10 mouse cellular contexts compared by ENCODE assay signal in the genomic region with DNA sequence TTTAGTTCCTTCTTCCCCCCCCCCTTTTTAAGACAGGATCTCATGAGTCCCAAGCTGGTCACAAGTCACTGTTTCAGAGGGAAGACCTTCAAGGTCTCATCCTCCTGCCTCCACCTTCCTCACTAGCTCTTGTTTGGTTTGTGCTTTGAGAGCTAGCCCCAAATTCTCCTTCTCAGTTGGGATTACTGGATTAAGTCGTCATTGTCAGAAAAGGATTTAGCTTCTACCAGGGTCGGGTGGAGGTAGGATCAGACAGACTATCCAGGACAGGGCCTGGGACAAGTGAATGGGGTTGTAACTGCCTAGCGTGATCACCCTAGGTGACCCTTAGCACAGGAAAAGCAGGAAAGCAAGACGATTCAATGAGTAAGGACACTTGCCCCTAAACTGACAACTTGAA. TPM values are rescaled to one million over a fixed set of nuclear protein-coding genes. Genes with fewer than 3 reads are reported as not detected.
A peak's percentile ranks its signal among the peaks of the same experiment; 100 is the strongest.
DNase-seq lines count a peak whose midpoint lies in the region; ATAC-seq and TF ChIP-seq lines count a peak whose summit lies in the region.
"Had no signal": no experiment of that assay in that cellular context is flagged by ENCODE, and none has a peak within 500 bp of the region (broad histone marks: within the 10 kb centered on the region; RNA-seq: fewer than 3 reads in every experiment).

No protein-coding gene starts in this region.

- dilution Hi-C loops in CH12.LX (cut with MboI; ENCODE audit: extremely low pct_ligation_motif_present, extremely low pct_unique_long_range_greater_than_20kb, low sequenced_read_pairs), result no loop called here

- H3K4me1 ChIP-seq in heart, adult 2 months (ENCODE audit: control insufficient read depth, insufficient read depth, low read length), result peaks cover 5% of the 10 kb centered on the region; the same call in 1 of the 2 replicates
- peaks cover 6 to 31% of the 10 kb centered on the region in 2 experiments; a peak in 3 of 4 replicates for H3K4me1 ChIP-seq in CH12.LX (ENCODE audit: control insufficient read depth in 1 of 2, insufficient read depth in 2 of 2)
- peaks cover 30% of the 10 kb centered on the region for H3K4me1 ChIP-seq in forebrain, embryonic 15.5 days
- peaks cover 39% of the 10 kb centered on the region for H3K4me1 ChIP-seq in liver, embryonic 13.5 days (replicated peaks)
- H3K4me1 ChIP-seq in cerebellum, adult 2 months (ENCODE audit: control insufficient read depth, insufficient read depth, low read length), result no peaks in the 10 kb centered on the region

- H3K4me3 ChIP-seq in heart, adult 2 months, result no peak overlapping the region
- peak overlapping the region; percentile 75 to 90 (median 87) for H3K4me3 ChIP-seq in CH12.LX (replicated peaks in 1 of 3; ENCODE audit: low read depth in 2 of 3, low read length in 2 of 3, poor library complexity in 1 of 3)
- no peak overlapping the region for H3K4me3 ChIP-seq in forebrain, embryonic 15.5 days
- peak overlapping the region; percentile 91 for H3K4me3 ChIP-seq in liver, embryonic 13.5 days (replicated peaks)
- no peak overlapping the region for H3K4me3 ChIP-seq in cerebellum, adult 2 months (replicated peaks; ENCODE audit: insufficient read depth, low read depth, low read length)

- peak; percentile 74 for DNase-seq in heart, adult 11 months
- DNase-seq in heart, adult 2 months, result no peak
- no peak for DNase-seq in CH12.LX (ENCODE audit: extremely low read depth)
- DNase-seq in liver, embryonic 13.5 days, result no peak
- DNase-seq in spleen, postnatal 10 days (ENCODE audit: low spot score in 2 of 2), result no peak
- no peak for DNase-seq in cerebellum, adult 2 months
- no peak for DNase-seq in left cerebral cortex, postnatal 10 days (ENCODE audit: extremely low spot score in 1 of 2, low spot score in 2 of 2)
- DNase-seq: thymus, adult 2 months had no signal

- H3K27ac ChIP-seq in heart, adult 2 months, result no peak overlapping the region
- H3K27ac ChIP-seq in CH12.LX (ENCODE audit: insufficient read depth, low read depth), result no peak overlapping the region
- no peak overlapping the region for H3K27ac ChIP-seq in forebrain, embryonic 15.5 days (replicated peaks)
- no peak overlapping the region for H3K27ac ChIP-seq in liver, embryonic 13.5 days
- H3K27ac ChIP-seq in cerebellum, adult 2 months (ENCODE audit: insufficient read depth, low read length), result no peak overlapping the region

- 0 out of 2 replicates have a peak, but pooled peaks cover 2% of the 10 kb centered on the region for H3K79me2 ChIP-seq in heart, adult 2 months (replicated peaks; ENCODE audit: control insufficient read depth, insufficient read depth, low read length)
- peaks cover 43% of the 10 kb centered on the region for H3K79me2 ChIP-seq in CH12.LX (replicated peaks; ENCODE audit: control insufficient read depth, extremely low read depth, insufficient read depth, poor library complexity, severe bottlenecking)

- H3K27me3 ChIP-seq in heart, adult 2 months (ENCODE audit: control insufficient read depth, insufficient read depth, low read length), result no peaks in the 10 kb centered on the region
- no peaks in the 10 kb centered on the region for H3K27me3 ChIP-seq in CH12.LX (replicated peaks)
- H3K27me3 ChIP-seq in forebrain, embryonic 15.5 days, result no peaks in the 10 kb centered on the region
- no peaks in the 10 kb centered on the region for H3K27me3 ChIP-seq in liver, embryonic 13.5 days
- no peaks in the 10 kb centered on the region for H3K27me3 ChIP-seq in cerebellum, adult 2 months (ENCODE audit: control insufficient read depth, insufficient read depth, low read length)

- WGBS in heart, adult 2 months, result 40% methylated on average over 4 of the region's 4 CpGs
- WGBS in forebrain, embryonic 15.5 days, result 39% methylated on average over 4 of the region's 4 CpGs
- 51% methylated on average over 4 of the region's 4 CpGs for WGBS in liver, embryonic 13.5 days (ENCODE audit: insufficient replicate concordance)
- WGBS in cerebellum, adult 2 months, result 43% methylated on average over 4 of the region's 4 CpGs

- no peak for TF ChIP-seq CTCF in heart, adult 2 months (IDR thresholded peaks at IDR 0.05)
- no peak for TF ChIP-seq CTCF in CH12.LX (conservative IDR thresholded peaks at IDR 0.05 in 1 of 2, IDR thresholded peaks at IDR 0.05 in 1 of 2; ENCODE audit: low read depth in 2 of 2, low read length in 2 of 2)
- TF ChIP-seq CTCF in cerebellum, adult 2 months (IDR thresholded peaks at IDR 0.05; ENCODE audit: borderline replicate concordance, insufficient read depth, low read depth, low read length), result no peak

- H3K9me3 ChIP-seq in CH12.LX (replicated peaks; ENCODE audit: low read length), result no peaks in the 10 kb centered on the region
- no peaks in the 10 kb centered on the region for H3K9me3 ChIP-seq in forebrain, embryonic 15.5 days
- no peaks in the 10 kb centered on the region for H3K9me3 ChIP-seq in liver, embryonic 13.5 days (replicated peaks)

- peaks cover 21% of the 10 kb centered on the region for H3K36me3 ChIP-seq in heart, adult 2 months (ENCODE audit: control insufficient read depth, insufficient read depth, low read length)
- peaks cover 11 to 38% of the 10 kb centered on the region in 2 experiments for H3K36me3 ChIP-seq in CH12.LX (replicated peaks in 1 of 2; ENCODE audit: control insufficient read depth in 1 of 2, insufficient read depth in 1 of 2, low read length in 1 of 2)
- 0 out of 2 replicates have a peak, but pooled peaks cover 3% of the 10 kb centered on the region for H3K36me3 ChIP-seq in forebrain, embryonic 15.5 days
- H3K36me3 ChIP-seq in liver, embryonic 13.5 days, result peaks cover 28% of the 10 kb centered on the region

- no peak for ATAC-seq in forebrain, embryonic 15.5 days (replicated peaks)
- no peak for ATAC-seq in liver, embryonic 13.5 days (ENCODE audit: low read depth)

- peak overlapping the region; percentile 99 for H3K4me2 ChIP-seq in CH12.LX (ENCODE audit: insufficient read depth, low read depth, poor library complexity, severe bottlenecking)
- peak overlapping the region; percentile 79 for H3K4me2 ChIP-seq in forebrain, embryonic 15.5 days (replicated peaks)
- peak overlapping the region; percentile 83 for H3K4me2 ChIP-seq in liver, embryonic 13.5 days

- no peak for TF ChIP-seq EP300 in heart, adult 2 months (IDR thresholded peaks at IDR 0.05; ENCODE audit: insufficient read depth, low read depth, low read length)
- no peak for TF ChIP-seq EP300 in CH12.LX (IDR thresholded peaks at IDR 0.05; ENCODE audit: low read length)

- no peak for TF ChIP-seq POLR2A in heart, adult 2 months (IDR thresholded peaks at IDR 0.05; ENCODE audit: insufficient read depth, low read depth, low read length)
- TF ChIP-seq POLR2A in CH12.LX (IDR thresholded peaks at IDR 0.05; ENCODE audit: low read depth, low read length), result no peak
- no peak for TF ChIP-seq POLR2A in cerebellum, adult 2 months (IDR thresholded peaks at IDR 0.05; ENCODE audit: borderline replicate concordance, insufficient read depth, low read length)

- no peak for TF ChIP-seq RAD21 in CH12.LX (IDR thresholded peaks at IDR 0.05; ENCODE audit: low read depth, low read length)

- in situ Hi-C loops in CH12.LX (cut with MboI; ENCODE audit: low pct_ligation_motif_present, low pct_unique_long_range_greater_than_20kb, low sequenced_read_pairs), result no loop called here

- intact Hi-C loops in heart, adult 2 months (cut with DNase I), result loop anchor here (2.0 to 10.0 kb wide), 2 partner anchors 20 to 344 kb away; partner anchors contain the start of gene Xbp1
- intact Hi-C loops in left cerebral cortex, postnatal 10 days (cut with DNase I), result no loop called here

- no peak overlapping the region for H3K9ac ChIP-seq in heart, adult 2 months (ENCODE audit: low read depth, low read length)
- H3K9ac ChIP-seq in CH12.LX (ENCODE audit: insufficient read depth, low read depth), result peak overlapping the region; percentile 81
- peak overlapping the region; percentile 94; the same call in 1 of the 2 replicates for H3K9ac ChIP-seq in forebrain, embryonic 15.5 days (replicated peaks)
- peak overlapping the region; percentile 92 for H3K9ac ChIP-seq in liver, embryonic 13.5 days

TF ChIP-seq in CH12.LX, 34 proteins besides CTCF, POLR2A, EP300 and RAD21 (continues in another document):
- TF ChIP-seq E2F4 (IDR thresholded peaks at IDR 0.05; ENCODE audit: insufficient replicate concordance, low read depth, low read length) (no peak), SIN3A (IDR thresholded peaks at IDR 0.05; ENCODE audit: low read length) (no peak), MEF2A (IDR thresholded peaks at IDR 0.05; ENCODE audit: borderline replicate concordance, low read depth, low read length) (no peak), TCF12 (IDR thresholded peaks at IDR 0.05; ENCODE audit: low read depth, low read length) (no peak), SMC3 (IDR thresholded peaks at IDR 0.05; ENCODE audit: low read depth, low read length) (no peak)

RNA-seq across cellular contexts. Expression of gene Ccdc117, which starts 1.7 kb away (rescaled TPM):
- 10 to 100 TPM; 21.7 to 25.6 TPM for total RNA-seq in heart, adult 2 months (2021)
- polyA plus RNA-seq in heart, adult 2 months (2012; rRNA removed), result 6.0 and 13.6 TPM in 2 replicates
- total RNA-seq in CH12.LX (2012; rRNA removed), result 27.0 and 31.8 TPM in 2 replicates
- 38.9 and 44.2 TPM in 2 replicates for total RNA-seq in CH12.LX (2014; rRNA removed)
- polyA plus RNA-seq in CH12.LX (2012; ENCODE audit: insufficient read length, low read depth), result 24.1 and 24.3 TPM in 2 replicates
- 15.4 and 15.8 TPM in 2 replicates for polyA plus RNA-seq in forebrain, embryonic 15.5 days (2015; fragmentation: Nextera tagmentation; extraction: Ambion mirVana)
- 8.6 and 11.4 TPM in 2 replicates for polyA plus RNA-seq in liver, embryonic 13.5 days (2015; fragmentation: Nextera tagmentation; extraction: Ambion mirVana)
- 12.5 and 13.1 TPM in 2 replicates for polyA plus RNA-seq in cerebellum, adult 2 months (2012; rRNA removed)
- 10 to 100 TPM in 1 of 2 experiments, 1 to 10 TPM in 1; 9.1 to 10.3 TPM for total RNA-seq in left cerebral cortex, postnatal 10 days (2021)

RNA-seq across cellular contexts. Expression of gene Xbp1, which starts 19.9 kb away (rescaled TPM):
- total RNA-seq in heart, adult 2 months (2021), result 10 to 100 TPM; 73.3 to 80.4 TPM
- polyA plus RNA-seq in heart, adult 2 months (2012; rRNA removed), result 46.3 and 86.1 TPM in 2 replicates
- 111 and 148 TPM in 2 replicates for total RNA-seq in CH12.LX (2012; rRNA removed)
- total RNA-seq in CH12.LX (2014; rRNA removed), result 128 and 133 TPM in 2 replicates
- 108 and 131 TPM in 2 replicates for polyA plus RNA-seq in CH12.LX (2012; ENCODE audit: insufficient read length, low read depth)
- 128 and 135 TPM in 2 replicates for polyA plus RNA-seq in forebrain, embryonic 15.5 days (2015; fragmentation: Nextera tagmentation; extraction: Ambion mirVana)
- 82.1 and 95.7 TPM in 2 replicates for polyA plus RNA-seq in liver, embryonic 13.5 days (2015; fragmentation: Nextera tagmentation; extraction: Ambion mirVana)
- 64.5 and 69.7 TPM in 2 replicates for polyA plus RNA-seq in cerebellum, adult 2 months (2012; rRNA removed)
- total RNA-seq in left cerebral cortex, postnatal 10 days (2021), result 10 to 100 TPM; 68.5 to 76.6 TPM

RNA-seq across cellular contexts. Expression of gene Ankrd36, which starts 29.2 kb away (rescaled TPM):
- total RNA-seq in heart, adult 2 months (2021), result not detected
- polyA plus RNA-seq in heart, adult 2 months (2012; rRNA removed), result 0.12 and 0.23 TPM in 2 replicates
- not detected in 2 replicates for total RNA-seq in CH12.LX (2012; rRNA removed)
- not detected in 2 replicates for total RNA-seq in CH12.LX (2014; rRNA removed)
- polyA plus RNA-seq in CH12.LX (2012; ENCODE audit: insufficient read length, low read depth), result not detected in 2 replicates
- not detected in 2 replicates for polyA plus RNA-seq in forebrain, embryonic 15.5 days (2015; fragmentation: Nextera tagmentation; extraction: Ambion mirVana)
- polyA plus RNA-seq in liver, embryonic 13.5 days (2015; fragmentation: Nextera tagmentation; extraction: Ambion mirVana), result 1.1 and 1.5 TPM in 2 replicates
- not detected in 2 replicates for polyA plus RNA-seq in cerebellum, adult 2 months (2012; rRNA removed)
- not detected for total RNA-seq in left cerebral cortex, postnatal 10 days (2021)
- total RNA-seq: gastrocnemius, postnatal 4 days had no signal
- polyA plus RNA-seq: thymus, adult 2 months had no signal

Comparison
In these comparisons a context has a peak if more than half of its experiments do, and no peak if none do; other contexts are left out.
1. H3K4me3 ChIP-seq: peak in CH12.LX (3 of 3) and liver, embryonic 13.5 days (single experiment); none in heart, adult 2 months (single experiment), forebrain, embryonic 15.5 days (single experiment) and cerebellum, adult 2 months (single experiment).
2. Peak in every context shown above with its lines, with median percentiles within 50 percentile points of each other: H3K4me2 ChIP-seq.